Mouse (Mus musculus): Measurements from ENCODE around the gene Was.

DNA sequence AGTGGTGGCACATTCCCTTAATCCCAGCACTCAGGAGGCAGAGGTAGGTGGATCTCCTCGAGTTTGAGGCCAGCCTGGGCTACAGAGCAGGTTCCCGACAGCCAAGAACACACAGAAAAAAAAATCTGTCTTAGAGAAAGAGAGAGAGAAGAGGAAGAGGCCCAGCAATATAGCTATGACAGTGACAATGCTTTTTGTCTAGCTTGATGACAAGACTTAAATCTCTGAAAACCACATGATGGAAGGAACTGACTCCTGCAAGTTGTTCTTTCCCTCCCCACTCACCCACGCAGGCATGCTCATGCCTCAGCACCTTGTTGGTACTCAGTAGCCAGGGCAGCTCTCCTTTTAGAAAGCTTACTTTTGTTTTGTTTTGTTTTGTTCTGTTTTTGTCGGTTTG, 9.1 kb upstream of the Was start:
- no peak for TF ChIP-seq POLR2A (IDR thresholded peaks at IDR 0.05; ENCODE audit: borderline replicate concordance, control insufficient read depth, low read depth, low read length)
- TF ChIP-seq CTCF (IDR thresholded peaks at IDR 0.05; ENCODE audit: control insufficient read depth, insufficient read depth, low read length): no peak

All from bone marrow, adult 2 months (tissue).